Mouse (Mus musculus): ENCODE results near the gene Tnfsf9. TPM values are rescaled to one million over a fixed set of nuclear protein-coding genes. Genes with fewer than 3 reads are reported as not detected.

Gene Tnfsf9
- polyA plus RNA-seq, 1 experiment, result 7.0 TPM

- Histone ChIP-seq H3K79me2 (ENCODE audit: control insufficient read depth, insufficient read depth) (no peaks in the 10 kb centered on the region), H3K4me3 (no peak overlapping the region), H3K36me3 (ENCODE audit: control insufficient read depth, insufficient read depth) (no peaks in the 10 kb centered on the region), H3K4me2 (ENCODE audit: low read depth) (no peak overlapping the region), H3K27me3 (ENCODE audit: control insufficient read depth, insufficient read depth, insufficient read length) (no peaks in the 10 kb centered on the region), H3ac (ENCODE audit: control insufficient read depth, insufficient read length) (no peak overlapping the region)
- TF ChIP-seq MYOD1 (IDR thresholded peaks at IDR 0.05; ENCODE audit: control insufficient read depth in 1 of 3, insufficient read length in 2 of 3, low read depth in 2 of 3) (no peak), MYOG (IDR thresholded peaks at IDR 0.05; ENCODE audit: control insufficient read depth in 1 of 3, insufficient read depth in 1 of 3, insufficient read length in 2 of 3, low read depth in 2 of 3) (no peak), MAX (IDR thresholded peaks at IDR 0.05; ENCODE audit: low read depth) (no peak), REST (IDR thresholded peaks at IDR 0.05; ENCODE audit: insufficient read depth, insufficient read length) (no peak), SRF (IDR thresholded peaks at IDR 0.05; ENCODE audit: control insufficient read depth, insufficient read length, low read depth) (no peak), POLR2AphosphoS2 (IDR thresholded peaks at IDR 0.05; ENCODE audit: insufficient read length, low read depth) (no peak), TCF3 (IDR thresholded peaks at IDR 0.05; ENCODE audit: insufficient read length, low read depth) (no peak), TCF12 (IDR thresholded peaks at IDR 0.05; ENCODE audit: insufficient read depth, poor library complexity, severe bottlenecking) (no peak), CEBPB (IDR thresholded peaks at IDR 0.05; ENCODE audit: insufficient read depth, poor library complexity, severe bottlenecking) (no peak), E2F4 (IDR thresholded peaks at IDR 0.05; ENCODE audit: insufficient read depth) (no peak), POLR2A (IDR thresholded peaks at IDR 0.05; ENCODE audit: insufficient read length, low read depth) (no peak), USF1 (IDR thresholded peaks at IDR 0.05; ENCODE audit: low read depth) (no peak)
Measured at GRCm38 (mm10) chr17:57139708-57140107, 34.6 kb downstream of the Tnfsf9 start.

- TF ChIP-seq REST (IDR thresholded peaks at IDR 0.05; ENCODE audit: insufficient read depth, insufficient read length) (no peak), E2F4 (IDR thresholded peaks at IDR 0.05; ENCODE audit: insufficient read depth) (no peak), TCF3 (IDR thresholded peaks at IDR 0.05; ENCODE audit: insufficient read length, low read depth) (no peak), POLR2AphosphoS2 (IDR thresholded peaks at IDR 0.05; ENCODE audit: insufficient read length, low read depth) (no peak), SRF (IDR thresholded peaks at IDR 0.05; ENCODE audit: control insufficient read depth, insufficient read length, low read depth) (no peak), CEBPB (IDR thresholded peaks at IDR 0.05; ENCODE audit: insufficient read depth, poor library complexity, severe bottlenecking) (no peak), USF1 (IDR thresholded peaks at IDR 0.05; ENCODE audit: low read depth) (no peak), MYOD1 (IDR thresholded peaks at IDR 0.05; ENCODE audit: control insufficient read depth in 1 of 3, insufficient read length in 2 of 3, low read depth in 2 of 3) (no peak), TCF12 (IDR thresholded peaks at IDR 0.05; ENCODE audit: insufficient read depth, poor library complexity, severe bottlenecking) (no peak), MAX (IDR thresholded peaks at IDR 0.05; ENCODE audit: low read depth) (no peak), MYOG (IDR thresholded peaks at IDR 0.05; ENCODE audit: control insufficient read depth in 1 of 3, insufficient read depth in 1 of 3, insufficient read length in 2 of 3, low read depth in 2 of 3) (no peak), POLR2A (IDR thresholded peaks at IDR 0.05; ENCODE audit: insufficient read length, low read depth) (no peak)
- no peaks in the 10 kb centered on the region for H3K36me3 ChIP-seq (ENCODE audit: control insufficient read depth, insufficient read depth)
- no peaks in the 10 kb centered on the region for H3K79me2 ChIP-seq (ENCODE audit: control insufficient read depth, insufficient read depth)
- no peak overlapping the region for H3K4me2 ChIP-seq (ENCODE audit: low read depth)
- peaks cover 8% of the 10 kb centered on the region for H3K27me3 ChIP-seq (ENCODE audit: control insufficient read depth, insufficient read depth, insufficient read length)
- no peak overlapping the region for H3K4me3 ChIP-seq
- H3ac ChIP-seq (ENCODE audit: control insufficient read depth, insufficient read length), result no peak overlapping the region
Measured at GRCm38 (mm10) chr17:57143704-57144103, 38.6 kb downstream of the Tnfsf9 start.

GRCm38 (mm10) chr17:57145115-57145514, 40.0 kb downstream of the Tnfsf9 start:
- Histone ChIP-seq H3ac (ENCODE audit: control insufficient read depth, insufficient read length) (no peak overlapping the region), H3K36me3 (ENCODE audit: control insufficient read depth, insufficient read depth) (no peaks in the 10 kb centered on the region), H3K4me2 (ENCODE audit: low read depth) (no peak overlapping the region), H3K27me3 (ENCODE audit: control insufficient read depth, insufficient read depth, insufficient read length) (peaks cover 22% of the 10 kb centered on the region), H3K79me2 (ENCODE audit: control insufficient read depth, insufficient read depth) (no peaks in the 10 kb centered on the region), H3K4me3 (no peak overlapping the region)
- TF ChIP-seq USF1 (IDR thresholded peaks at IDR 0.05; ENCODE audit: low read depth) (no peak), SRF (IDR thresholded peaks at IDR 0.05; ENCODE audit: control insufficient read depth, insufficient read length, low read depth) (no peak), MYOG (IDR thresholded peaks at IDR 0.05; ENCODE audit: control insufficient read depth in 1 of 3, insufficient read depth in 1 of 3, insufficient read length in 2 of 3, low read depth in 2 of 3) (no peak), MAX (IDR thresholded peaks at IDR 0.05; ENCODE audit: low read depth) (no peak), MYOD1 (IDR thresholded peaks at IDR 0.05; ENCODE audit: control insufficient read depth in 1 of 3, insufficient read length in 2 of 3, low read depth in 2 of 3) (no peak), E2F4 (IDR thresholded peaks at IDR 0.05; ENCODE audit: insufficient read depth) (no peak), TCF3 (IDR thresholded peaks at IDR 0.05; ENCODE audit: insufficient read length, low read depth) (no peak), REST (IDR thresholded peaks at IDR 0.05; ENCODE audit: insufficient read depth, insufficient read length) (no peak), POLR2A (IDR thresholded peaks at IDR 0.05; ENCODE audit: insufficient read length, low read depth) (no peak)

GRCm38 (mm10) chr17:57148343-57148742, 43.2 kb downstream of the Tnfsf9 start:
- H3K27me3 ChIP-seq (ENCODE audit: control insufficient read depth, insufficient read depth, insufficient read length), result peaks cover 29% of the 10 kb centered on the region
- no peak for TF ChIP-seq MYOG (IDR thresholded peaks at IDR 0.05; ENCODE audit: control insufficient read depth in 1 of 3, insufficient read depth in 1 of 3, insufficient read length in 2 of 3, low read depth in 2 of 3)
- no peak for TF ChIP-seq SRF (IDR thresholded peaks at IDR 0.05; ENCODE audit: control insufficient read depth, insufficient read length, low read depth)
- TF ChIP-seq POLR2A (IDR thresholded peaks at IDR 0.05; ENCODE audit: insufficient read length, low read depth), result no peak
- no peak for TF ChIP-seq TCF12 (IDR thresholded peaks at IDR 0.05; ENCODE audit: insufficient read depth, poor library complexity, severe bottlenecking)
- no peak for TF ChIP-seq POLR2AphosphoS2 (IDR thresholded peaks at IDR 0.05; ENCODE audit: insufficient read length, low read depth)
- TF ChIP-seq REST (IDR thresholded peaks at IDR 0.05; ENCODE audit: insufficient read depth, insufficient read length), result no peak
- no peak for TF ChIP-seq MAX (IDR thresholded peaks at IDR 0.05; ENCODE audit: low read depth)
- no peak for TF ChIP-seq USF1 (IDR thresholded peaks at IDR 0.05; ENCODE audit: low read depth)
- no peak for TF ChIP-seq MYOD1 (IDR thresholded peaks at IDR 0.05; ENCODE audit: control insufficient read depth in 1 of 3, insufficient read length in 2 of 3, low read depth in 2 of 3)
- no peak for TF ChIP-seq TCF3 (IDR thresholded peaks at IDR 0.05; ENCODE audit: insufficient read length, low read depth)
- no peaks in the 10 kb centered on the region for H3K79me2 ChIP-seq (ENCODE audit: control insufficient read depth, insufficient read depth)
- no peak overlapping the region for H3ac ChIP-seq (ENCODE audit: control insufficient read depth, insufficient read length)
- H3K4me3 ChIP-seq, result no peak overlapping the region
- H3K4me2 ChIP-seq (ENCODE audit: low read depth), result no peak overlapping the region
- no peaks in the 10 kb centered on the region for H3K36me3 ChIP-seq (ENCODE audit: control insufficient read depth, insufficient read depth)
